Mouse (Mus musculus) kidney, embryonic 15.5 days (tissue): ENCODE measurements around the gene Slc44a4. TPM values are rescaled to one million over a fixed set of nuclear protein-coding genes. Genes with fewer than 3 reads are reported as not detected.

ENCODE experiments used
- ATAC-seq: fragments of 200-750 bp; cut with Nextera tagmentation; replicated peaks from 2 replicates; pipeline ENCODE4 v1.8.0; 2017; ENCODE audit warnings: moderate TSS enrichment; ENCODE audit not compliant: low FRiP score
- H3K27ac ChIP-seq: fragments of 300-500 bp; sonication (generic); 2 replicates; pipeline ENCODE4 v1.5.1; 2015; ENCODE audit warnings: mild to moderate bottlenecking, inconsistent platforms
- H3K27me3 ChIP-seq: fragments of 300-500 bp; sonication (generic); 2 replicates; pipeline ENCODE4 v1.6.1; 2015; ENCODE audit warnings: inconsistent platforms
- H3K36me3 ChIP-seq: fragments of 300-500 bp; sonication (generic); 2 replicates; pipeline ENCODE4 v1.6.1; 2015; ENCODE audit warnings: inconsistent platforms
- H3K4me1 ChIP-seq: fragments of 300-500 bp; sonication (generic); 2 replicates; pipeline ENCODE4 v1.6.1; 2015; ENCODE audit warnings: inconsistent platforms
- H3K4me2 ChIP-seq: fragments of 300-500 bp; sonication (generic); 2 replicates; pipeline ENCODE4 v1.6.1; 2015; ENCODE audit warnings: moderate library complexity, mild to moderate bottlenecking, inconsistent platforms
- H3K4me3 ChIP-seq: fragments of 300-500 bp; sonication (generic); replicated peaks from 2 replicates; pipeline ENCODE4 v1.5.1; 2015; ENCODE audit warnings: mild to moderate bottlenecking, inconsistent platforms
- H3K9ac ChIP-seq: fragments of 300-500 bp; sonication (generic); 2 replicates; pipeline ENCODE4 v1.6.1; 2015; ENCODE audit warnings: mild to moderate bottlenecking, inconsistent platforms
- H3K9me3 ChIP-seq: fragments of 300-500 bp; sonication (generic); replicated peaks from 2 replicates; pipeline ENCODE4 v1.6.1; 2016; ENCODE audit warnings: inconsistent platforms
- WGBS: fragments of 180-500 bp; shearing (Covaris S2); methylation state at CpG from one replicate; pipeline ENCODE4 v1.1.7; 2015; ENCODE audit warnings: mixed read lengths; 5-methylcytosine and 5-hydroxymethylcytosine counted together
- polyA plus RNA-seq: library from polyadenylated mRNA; unstranded; fragments of >200 nt; fragmentation: Nextera tagmentation; extraction: Ambion mirVana; gene quantifications from 2 replicates; pipeline ENCODE4 v1.2.1, GENCODE M21; 2015

Slc44a4 gene
- polyA plus RNA-seq, 1 experiment from 2014 or later: 12.4 TPM

- H3K4me1 ChIP-seq: peaks cover 30% of the 10 kb centered on the region
- H3K9me3 ChIP-seq: no peaks in the 10 kb centered on the region
- no peaks in the 10 kb centered on the region for H3K27me3 ChIP-seq
- peak within 1 kb of the TSS; percentile 66 for H3K27ac ChIP-seq
- H3K36me3 ChIP-seq: peaks cover 16% of the 10 kb centered on the region
- H3K4me3 ChIP-seq: peak within 1 kb of the TSS; percentile 73
- H3K4me2 ChIP-seq: peak within 1 kb of the TSS; percentile 94
- ATAC-seq: peak; percentile 98
- under 1% methylated on average over 38 of the region's 38 CpGs for WGBS
- peak within 1 kb of the TSS; percentile 72 for H3K9ac ChIP-seq
Measured at GRCm38 (mm10) chr17:34931061-34931734, 16.9 kb downstream of the Slc44a4 start, which contains the start of gene Neu1. Neu1 (plus strand) TSS chr17:34931253.

GRCm38 (mm10) chr17:34931735-34932098 lies 17.5 kb downstream of the Slc44a4 start:
- Histone ChIP-seq H3K27me3 (no peaks in the 10 kb centered on the region), H3K9ac (peak overlapping the region; percentile 72), H3K4me2 (peak overlapping the region; percentile 94), H3K4me3 (peak overlapping the region; percentile 73), H3K27ac (peak overlapping the region; percentile 66), H3K9me3 (no peaks in the 10 kb centered on the region), H3K36me3 (peaks cover 16% of the 10 kb centered on the region), H3K4me1 (peaks cover 30% of the 10 kb centered on the region)
- 15% methylated on average over 14 of the region's 14 CpGs for WGBS
- no peak; the same call in 1 of the 2 replicates for ATAC-seq

- WGBS: 91% methylated on average over 8 of the region's 8 CpGs
- peak overlapping the region; percentile 72 for H3K9ac ChIP-seq
- H3K27me3 ChIP-seq: no peaks in the 10 kb centered on the region
- peak overlapping the region; percentile 94 for H3K4me2 ChIP-seq
- no peak for ATAC-seq
- peak overlapping the region; percentile 73 for H3K4me3 ChIP-seq
- peaks cover 17% of the 10 kb centered on the region for H3K36me3 ChIP-seq
- no peaks in the 10 kb centered on the region for H3K9me3 ChIP-seq
- H3K27ac ChIP-seq: no peak overlapping the region
- H3K4me1 ChIP-seq: peaks cover 30% of the 10 kb centered on the region
Measured at GRCm38 (mm10) chr17:34932287-34932686, 18.0 kb downstream of the Slc44a4 start.

- Histone ChIP-seq H3K9me3 (no peaks in the 10 kb centered on the region), H3K27ac (peak overlapping the region; percentile 45; the same call in 1 of the 2 replicates), H3K36me3 (peaks cover 18% of the 10 kb centered on the region), H3K4me3 (peak overlapping the region; percentile 2; the same call in 1 of the 2 replicates), H3K4me2 (peak overlapping the region; percentile 29), H3K27me3 (no peaks in the 10 kb centered on the region), H3K4me1 (peaks cover 30% of the 10 kb centered on the region), H3K9ac (no peak overlapping the region; the same call in 1 of the 2 replicates)
- 58% methylated on average over 24 of the region's 24 CpGs for WGBS
- ATAC-seq: no peak
Measured at GRCm38 (mm10) chr17:34934031-34934430, 19.8 kb downstream of the Slc44a4 start.

GRCm38 (mm10) chr17:34934830-34935229 lies 20.6 kb downstream of the Slc44a4 start:
- no peak for ATAC-seq
- Histone ChIP-seq H3K4me3 (no peak overlapping the region), H3K36me3 (peaks cover 18% of the 10 kb centered on the region), H3K9ac (no peak overlapping the region), H3K9me3 (no peaks in the 10 kb centered on the region), H3K4me1 (peaks cover 30% of the 10 kb centered on the region), H3K4me2 (peak overlapping the region; percentile 29; the same call in 1 of the 2 replicates), H3K27me3 (no peaks in the 10 kb centered on the region), H3K27ac (peak overlapping the region; percentile 45; the same call in 1 of the 2 replicates)
- WGBS: 48% methylated on average over 8 of the region's 8 CpGs

- Histone ChIP-seq H3K27ac (no peak overlapping the region), H3K4me3 (no peak overlapping the region), H3K4me2 (no peak overlapping the region), H3K9me3 (no peaks in the 10 kb centered on the region), H3K9ac (no peak overlapping the region), H3K27me3 (no peaks in the 10 kb centered on the region), H3K36me3 (peaks cover 16% of the 10 kb centered on the region), H3K4me1 (peaks cover 23% of the 10 kb centered on the region)
- 77% methylated on average over 6 of the region's 6 CpGs for WGBS
- no peak for ATAC-seq
Measured at GRCm38 (mm10) chr17:34937960-34938505, 23.8 kb downstream of the Slc44a4 start.

GRCm38 (mm10) chr17:34941344-34942041 lies 27.2 kb downstream of the Slc44a4 start:
- no peaks in the 10 kb centered on the region for H3K9me3 ChIP-seq
- ATAC-seq: peak; percentile 68
- H3K27ac ChIP-seq: peak overlapping the region; percentile 84
- no peaks in the 10 kb centered on the region for H3K27me3 ChIP-seq
- peak overlapping the region; percentile 38 for H3K4me3 ChIP-seq
- peak overlapping the region; percentile 61 for H3K4me2 ChIP-seq
- 0 out of 2 replicates have a peak, but pooled peaks cover 2% of the 10 kb centered on the region for H3K36me3 ChIP-seq
- H3K9ac ChIP-seq: peak overlapping the region; percentile 19
- WGBS: 4% methylated on average over 15 of the region's 15 CpGs
- peaks cover 16% of the 10 kb centered on the region for H3K4me1 ChIP-seq

- H3K4me2 ChIP-seq: no peak overlapping the region
Measured at GRCm38 (mm10) chr17:34943128-34943815, 29.0 kb downstream of the Slc44a4 start.

GRCm38 (mm10) chr17:34944362-34944761 lies 30.1 kb downstream of the Slc44a4 start:
- Histone ChIP-seq H3K27me3 (no peaks in the 10 kb centered on the region), H3K9ac (no peak overlapping the region), H3K27ac (0 out of 2 replicates have a peak overlapping the region, but pooled peaks have one; percentile 29), H3K4me1 (peaks cover 16% of the 10 kb centered on the region), H3K4me3 (no peak overlapping the region), H3K36me3 (peaks cover 1% of the 10 kb centered on the region), H3K9me3 (no peaks in the 10 kb centered on the region), H3K4me2 (no peak overlapping the region)
- ATAC-seq: no peak

More at GRCm38 (mm10) chr17:34943128-34943815, 29.0 kb downstream of the Slc44a4 start:
- Histone ChIP-seq H3K4me1 (peaks cover 16% of the 10 kb centered on the region), H3K27ac (no peak overlapping the region), H3K4me3 (no peak overlapping the region), H3K9ac (no peak overlapping the region), H3K36me3 (no peaks in the 10 kb centered on the region), H3K9me3 (no peaks in the 10 kb centered on the region), H3K27me3 (no peaks in the 10 kb centered on the region)
- WGBS: 83% methylated on average over 4 of the region's 4 CpGs
- no peak for ATAC-seq

- 86% methylated on average over 5 of the region's 5 CpGs for WGBS
- no peak for ATAC-seq
- no peak overlapping the region for H3K4me3 ChIP-seq
- no peak overlapping the region for H3K9ac ChIP-seq
- H3K9me3 ChIP-seq: no peaks in the 10 kb centered on the region
- H3K27me3 ChIP-seq: no peaks in the 10 kb centered on the region
- H3K4me2 ChIP-seq: no peak overlapping the region
- peaks cover 26% of the 10 kb centered on the region for H3K4me1 ChIP-seq
- H3K27ac ChIP-seq: peak overlapping the region; percentile 14; the same call in 1 of the 2 replicates
- H3K36me3 ChIP-seq: peaks cover 22% of the 10 kb centered on the region
Measured at GRCm38 (mm10) chr17:34946486-34947140, 32.3 kb downstream of the Slc44a4 start.

GRCm38 (mm10) chr17:34947606-34948005 lies 33.3 kb downstream of the Slc44a4 start:
- 30% methylated on average over 8 of the region's 8 CpGs for WGBS
- no peak overlapping the region for H3K4me2 ChIP-seq
- no peak for ATAC-seq
- no peak overlapping the region for H3K4me3 ChIP-seq
- peaks cover 22% of the 10 kb centered on the region for H3K36me3 ChIP-seq
- 0 out of 2 replicates have a peak overlapping the region, but pooled peaks have one; percentile 69 for H3K27ac ChIP-seq
- no peak overlapping the region for H3K9ac ChIP-seq
- H3K4me1 ChIP-seq: peaks cover 21% of the 10 kb centered on the region
- no peaks in the 10 kb centered on the region for H3K27me3 ChIP-seq
- no peaks in the 10 kb centered on the region for H3K9me3 ChIP-seq
